Mouse (Mus musculus) right cerebral cortex, postnatal 4 days (tissue): ENCODE measurements around the gene Gm28539.
"Not testable (repeated sequence)": the region's sequence is repeated elsewhere in the genome, so short reads cannot be mapped to it uniquely, and the experiment has no call there.

Experiments
- DNase-seq: peaks from one replicate; pipeline ENCODE4 v3.0.0-alpha.2; 2022

The Gm28539 gene

DNA sequence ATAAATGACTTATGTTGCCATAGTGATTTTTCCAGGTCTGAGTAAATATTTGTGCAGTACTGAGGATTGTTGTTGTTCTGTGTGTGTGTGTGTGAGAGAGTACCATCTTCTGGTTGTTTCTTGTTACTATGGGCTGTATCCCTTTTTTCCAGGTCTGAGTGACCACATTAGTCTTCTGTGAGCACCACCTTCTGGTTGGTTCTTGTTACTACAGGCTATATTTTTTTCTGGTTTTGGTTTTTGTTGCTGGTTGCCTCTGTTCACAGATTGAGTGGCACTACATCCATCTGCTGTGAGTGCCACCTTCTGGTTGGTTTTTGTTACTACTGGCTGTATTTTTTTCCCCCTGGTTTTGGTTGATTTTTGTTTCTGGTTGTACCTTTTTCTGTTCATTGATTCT, 22.2 kb downstream of the Gm28539 start:
- no peak for DNase-seq

GRCm38 (mm10) chr16:18860186-18860585, 23.8 kb downstream of the Gm28539 start:
- DNase-seq, result no peak

DNA sequence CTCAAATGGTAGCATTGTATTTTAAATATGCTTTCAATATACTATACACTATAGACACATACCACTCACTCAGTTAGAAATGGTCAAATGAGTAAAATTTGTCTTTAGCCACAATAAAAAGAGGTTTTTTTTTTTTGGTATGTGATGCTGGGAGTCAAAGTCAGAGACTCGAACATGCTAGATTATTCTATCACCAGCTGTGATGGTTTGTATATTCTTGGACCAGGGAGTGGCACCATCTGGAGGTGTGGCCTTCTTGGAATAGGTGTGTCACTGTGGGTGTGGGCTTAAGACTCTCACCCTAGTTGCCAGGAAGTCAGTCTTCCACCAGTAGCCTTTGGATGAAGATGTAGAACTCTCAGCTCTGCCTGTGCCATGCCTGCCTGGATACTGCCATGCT, 34.1 kb downstream of the Gm28539 start:
- DNase-seq, result not testable (repeated sequence)

DNA sequence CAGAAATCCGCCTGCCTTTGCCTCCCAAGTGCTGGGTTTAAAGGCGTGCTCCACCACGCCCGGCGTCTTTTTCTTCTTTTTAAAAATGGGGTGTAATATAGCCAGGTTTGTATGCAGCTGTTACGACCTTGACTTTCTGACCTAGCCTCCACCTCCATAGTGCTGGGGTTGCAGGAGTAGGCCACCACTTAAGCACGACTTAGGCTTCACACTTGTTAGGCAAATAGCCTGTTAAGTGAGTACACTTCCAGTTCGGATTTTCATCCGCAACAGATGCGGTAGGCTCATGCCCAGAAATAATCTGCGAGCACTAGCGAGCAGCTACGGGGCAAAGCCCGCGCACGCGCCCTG, 39.7 kb downstream of the Gm28539 start:
- DNase-seq, result no peak

DNA sequence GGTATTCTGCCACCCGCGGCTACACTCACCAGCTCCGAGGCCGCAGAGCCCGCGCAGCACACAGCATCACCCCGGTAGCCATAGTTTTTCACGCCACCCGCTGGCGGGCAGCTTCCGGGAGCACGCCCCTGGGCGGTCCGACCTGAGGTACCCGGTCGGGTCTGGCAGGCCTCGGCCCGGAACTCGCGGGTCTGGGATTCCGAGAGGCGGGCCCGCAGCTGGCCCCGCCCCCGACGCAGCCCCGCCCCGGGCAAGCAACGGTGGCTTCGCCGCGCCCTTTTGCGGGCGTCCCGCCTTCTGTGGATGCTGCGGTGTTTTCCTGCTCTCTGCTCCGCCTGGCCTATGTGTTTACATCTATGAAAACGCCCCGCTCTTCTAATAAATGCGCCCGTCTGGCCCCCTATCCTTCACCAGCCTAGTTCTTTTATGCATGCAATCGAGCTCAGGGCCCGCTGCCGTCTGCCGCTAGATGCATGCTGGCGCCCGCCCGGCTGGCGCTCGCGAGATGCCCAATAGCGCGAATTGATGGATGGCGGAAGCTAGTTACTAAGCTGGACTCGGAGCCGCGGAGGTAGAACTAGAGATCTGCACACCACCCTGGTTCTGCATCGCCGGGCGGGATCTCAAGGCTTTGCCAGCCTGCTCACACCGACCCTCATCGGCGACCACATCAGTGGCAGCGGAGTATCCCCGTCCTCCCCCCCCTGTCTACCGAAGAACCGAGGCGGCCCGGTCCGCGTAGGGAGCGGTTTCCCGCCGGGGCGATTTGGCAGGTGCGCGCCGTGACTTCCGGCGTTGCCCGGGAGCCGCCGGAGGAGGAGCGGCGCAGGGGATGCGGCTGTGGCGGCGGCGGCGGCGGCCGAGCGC, 40.3 kb downstream of the Gm28539 start, which contains the start of the genes Mrpl40 and Hira:
Mrpl40 (minus strand) TSS at position 421 of the 867 bp plus-strand sequence.
Hira (plus strand) TSS at position 596 of the 867 bp plus-strand sequence.
- DNase-seq, result peak; percentile 88

DNA sequence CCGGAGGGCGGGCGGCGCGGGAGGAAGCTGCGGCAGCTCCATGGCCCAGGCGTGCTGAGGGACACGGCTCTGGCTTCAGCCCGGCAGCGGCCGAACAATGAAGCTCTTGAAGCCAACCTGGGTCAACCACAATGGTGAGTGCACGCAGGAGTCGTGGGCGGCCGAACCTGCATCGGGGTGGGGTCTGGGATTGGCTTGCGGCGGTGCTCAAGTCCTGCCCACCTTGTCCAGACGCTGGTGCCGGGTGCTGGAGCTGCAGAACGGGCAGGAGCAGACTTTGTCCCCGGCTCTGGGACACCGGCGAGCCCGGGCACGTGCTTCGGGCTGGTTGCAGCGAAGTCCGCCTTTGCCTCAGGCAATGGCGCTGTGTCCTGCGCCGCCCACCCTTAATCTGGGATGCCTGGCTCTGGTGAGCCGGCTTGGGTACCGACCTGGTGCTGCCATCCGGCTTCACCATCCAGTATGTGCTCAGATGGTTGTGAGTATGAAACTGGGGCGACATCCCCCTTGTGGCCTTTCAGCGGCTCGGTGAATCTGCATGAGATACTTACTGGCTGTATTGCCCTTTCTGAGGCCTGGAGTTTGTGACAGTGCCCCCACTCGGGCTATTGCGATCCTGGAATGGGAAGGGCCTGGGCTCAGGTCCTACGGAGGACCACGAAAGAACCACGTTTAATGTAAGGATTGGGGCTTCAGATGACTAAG, 41.2 kb downstream of the Gm28539 start:
- DNase-seq, result peak; percentile 42

DNA sequence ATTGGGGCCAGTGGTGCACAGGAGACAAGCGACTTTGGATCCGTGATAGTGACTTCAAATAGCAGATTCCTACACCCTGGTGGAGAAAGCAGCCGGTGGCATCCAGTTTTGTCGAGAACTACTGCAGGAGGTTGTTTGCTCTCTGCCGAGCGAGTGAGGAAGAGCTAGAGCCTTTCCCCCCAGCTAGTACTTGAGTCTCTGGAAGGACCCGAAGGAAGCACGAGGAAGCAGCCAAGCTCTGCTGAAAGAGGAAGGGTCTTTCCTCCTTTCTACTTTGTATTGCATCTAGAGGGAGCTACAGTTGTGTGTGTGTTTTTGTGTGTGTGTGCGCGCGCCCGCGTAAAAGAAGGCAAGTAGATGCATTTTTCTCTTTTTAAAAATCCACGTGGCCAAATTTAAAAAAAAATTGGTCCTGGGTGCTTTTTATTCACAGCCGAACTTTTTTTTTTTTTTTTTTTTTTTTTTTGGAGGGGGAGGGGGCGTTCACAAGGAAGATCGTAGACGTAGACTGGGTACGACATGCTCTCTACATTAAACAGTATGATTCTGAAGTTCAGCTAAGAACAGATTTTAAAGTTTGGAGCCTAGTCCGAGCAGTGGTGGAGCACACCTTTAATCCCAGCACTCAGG, 41.8 kb downstream of the Gm28539 start:
- peak; percentile 20 for DNase-seq

GRCm38 (mm10) chr16:18884044-18884443, 47.7 kb downstream of the Gm28539 start:
- DNase-seq, result no peak

DNA sequence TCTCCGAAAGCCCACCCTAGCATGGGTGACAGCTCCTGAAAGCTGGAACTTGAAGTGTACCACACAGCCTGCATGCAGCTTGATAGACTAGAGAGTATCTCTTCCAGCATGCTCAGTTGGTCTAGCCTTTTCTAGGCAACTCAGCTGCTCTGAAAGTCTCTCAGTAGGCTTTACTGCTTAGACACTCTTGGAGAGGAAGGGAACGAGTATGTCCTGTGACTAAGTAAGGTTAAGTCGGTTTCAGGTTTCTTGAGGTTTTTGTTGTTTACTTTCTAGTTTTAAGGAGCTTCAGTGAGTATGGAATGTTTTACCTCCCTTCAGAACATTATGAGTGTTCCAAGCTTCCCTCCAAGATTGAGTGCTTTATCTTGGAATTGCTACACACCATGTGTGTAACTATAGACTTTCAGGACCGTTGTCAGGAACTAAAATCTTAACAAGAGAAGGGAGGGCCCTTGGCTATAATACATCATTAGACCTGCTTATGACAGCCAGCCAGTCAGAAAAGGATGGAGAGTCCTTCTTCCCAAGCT, 57.5 kb downstream of the Gm28539 start:
- DNase-seq, result no peak

GRCm38 (mm10) chr16:18895249-18895648, 58.9 kb downstream of the Gm28539 start:
- no peak for DNase-seq

- DNase-seq, result no peak
These were observed 60.0 kb downstream of the Gm28539 start for GRCm38 (mm10) chr16:18896429-18896828.

DNA sequence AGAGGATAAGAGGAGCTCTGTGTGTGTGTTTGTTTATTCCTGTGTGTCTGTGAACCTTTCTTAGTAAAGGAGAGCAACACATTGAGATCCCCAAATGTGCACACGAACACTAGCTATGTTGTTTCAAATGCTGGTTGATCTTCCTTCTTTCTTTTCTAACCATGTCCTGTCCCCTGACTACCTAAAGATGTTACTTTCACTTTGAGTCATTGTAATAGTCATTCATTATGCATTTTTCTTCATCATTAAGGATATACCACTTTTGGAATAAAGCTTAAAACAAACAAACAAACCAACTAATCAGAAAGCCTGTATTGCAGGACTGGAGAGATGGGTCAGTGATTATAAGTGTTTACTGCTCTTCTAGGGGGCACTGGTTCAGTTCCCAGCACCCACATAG, 69.3 kb downstream of the Gm28539 start:
- no peak for DNase-seq

GRCm38 (mm10) chr16:18916064-18916463, 79.7 kb downstream of the Gm28539 start:
- no peak for DNase-seq

- no peak for DNase-seq
These were observed 85.4 kb downstream of the Gm28539 start for GRCm38 (mm10) chr16:18921771-18922170.

DNA sequence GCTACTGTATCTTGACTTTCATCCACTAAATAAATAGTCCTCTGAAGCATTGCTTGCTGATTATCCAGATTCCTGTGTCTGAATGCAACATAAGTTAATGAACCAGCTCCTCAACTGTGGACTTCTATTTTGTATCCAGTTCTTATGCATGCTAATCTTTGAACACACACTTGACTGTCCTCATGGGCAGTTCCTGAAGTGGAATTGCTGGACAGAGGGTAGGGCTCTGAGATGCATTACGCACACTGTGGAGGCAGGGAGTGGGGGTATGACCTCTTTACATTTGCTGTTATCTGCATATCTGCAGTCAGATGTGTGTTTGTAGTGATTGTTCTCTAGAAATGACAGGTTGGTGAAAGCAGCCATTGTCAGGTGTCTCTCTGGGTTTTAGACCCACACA, 91.6 kb downstream of the Gm28539 start:
- DNase-seq, result no peak

GRCm38 (mm10) chr16:18938321-18939082, 102.1 kb downstream of the Gm28539 start:
- DNase-seq, result no peak

- no peak for DNase-seq
These were observed 107.5 kb downstream of the Gm28539 start for GRCm38 (mm10) chr16:18943906-18944305.

- DNase-seq, result no peak
These were observed 112.6 kb downstream of the Gm28539 start for GRCm38 (mm10) chr16:18948941-18949340.

GRCm38 (mm10) chr16:18950351-18950750, 114.0 kb downstream of the Gm28539 start:
- no peak for DNase-seq

- DNase-seq, result no peak
These were observed 116.4 kb downstream of the Gm28539 start for GRCm38 (mm10) chr16:18952813-18953212.

- no peak for DNase-seq
These were observed 118.7 kb downstream of the Gm28539 start for GRCm38 (mm10) chr16:18955070-18955469.

- no peak for DNase-seq
These were observed 127.1 kb downstream of the Gm28539 start for GRCm38 (mm10) chr16:18963486-18963885.
